Comparison of ENCODE assay signal across 27 mouse cellular contexts in genomic region chr3:46034068-46034467, GRCm38 (mm10).
DNase-seq lines count a peak whose midpoint lies in the region; ATAC-seq and TF ChIP-seq lines count a peak whose summit lies in the region.
"Had no signal": no experiment of that assay in that cellular context is flagged by ENCODE, and none has a peak within 500 bp of the region (broad histone marks: within the 10 kb centered on the region; RNA-seq: fewer than 3 reads in every experiment).

No protein-coding gene starts in this region.

- peak; percentile 27 for DNase-seq in forebrain, embryonic 14.5 days (ENCODE audit: low spot score)
- DNase-seq in forebrain, postnatal 0 days: peak; percentile 7
- DNase-seq in layer of hippocampus, adult 9-10 months (ENCODE audit: low spot score): peak; percentile 12
- DNase-seq in layer of hippocampus, adult 8-10 months (ENCODE audit: low spot score in 2 of 2): no peak
- DNase-seq in spleen, postnatal 36 days (ENCODE audit: low spot score in 2 of 2): no peak
- DNase-seq: adrenal gland, adult 2 months; adrenal gland, postnatal 10 days; adrenal gland, postnatal 25 days; B cell, adult 2 months; cerebellum, adult 11 months; cerebellum, adult 18-20 months; cerebellum, adult 8-10 months; cerebellum, adult 9-11 months; cerebellum, postnatal 14 days; cerebellum, postnatal 36 days; embryo, embryonic 11 days had no signal

- no peak for TF ChIP-seq CTCF in forebrain, postnatal 0 days (IDR thresholded peaks at IDR 0.05; ENCODE audit: low read depth)

- H3K4me2 ChIP-seq in forebrain, embryonic 14.5 days (ENCODE audit: low read length): no peak overlapping the region
- no peak overlapping the region for H3K4me2 ChIP-seq in forebrain, embryonic 12.5 days
- no peak overlapping the region for H3K4me2 ChIP-seq in forebrain, postnatal 0 days (ENCODE audit: low read depth)
- H3K4me2 ChIP-seq in forebrain, embryonic 13.5 days: no peak overlapping the region
- H3K4me2 ChIP-seq: embryonic facial prominence, embryonic 13.5 days; embryonic facial prominence, embryonic 15.5 days had no signal

- WGBS in forebrain, embryonic 14.5 days: 68% methylated on average over 2 of the region's 2 CpGs
- WGBS in forebrain, embryonic 12.5 days: 78% methylated on average over 2 of the region's 2 CpGs
- WGBS in forebrain, postnatal 0 days: 50% methylated on average over 2 of the region's 2 CpGs
- 73% methylated on average over 2 of the region's 2 CpGs for WGBS in forebrain, embryonic 13.5 days

- ATAC-seq in forebrain, embryonic 14.5 days: no peak
- no peak for ATAC-seq in forebrain, embryonic 12.5 days (ENCODE audit: low FRiP score)
- ATAC-seq in forebrain, postnatal 0 days: no peak
- no peak for ATAC-seq in forebrain, embryonic 13.5 days
- ATAC-seq: activated CD4-positive, CD25-positive, alpha-beta regulatory T cell, adult 4 months; CD4-positive, CD25-positive, alpha-beta regulatory T cell, adult 4 months; Patski had no signal

- H3K27me3 ChIP-seq in forebrain, embryonic 14.5 days (replicated peaks; ENCODE audit: control insufficient read depth, insufficient read depth, low read length): no peaks in the 10 kb centered on the region
- no peaks in the 10 kb centered on the region for H3K27me3 ChIP-seq in forebrain, embryonic 12.5 days
- no peaks in the 10 kb centered on the region for H3K27me3 ChIP-seq in forebrain, postnatal 0 days (ENCODE audit: insufficient read depth, low read length)
- no peaks in the 10 kb centered on the region for H3K27me3 ChIP-seq in forebrain, embryonic 13.5 days
- H3K27me3 ChIP-seq: CH12.LX; embryonic facial prominence, embryonic 13.5 days; embryonic facial prominence, embryonic 15.5 days; Patski had no signal

- H3K9me3 ChIP-seq in forebrain, embryonic 14.5 days (replicated peaks; ENCODE audit: control insufficient read depth, low read length): no peaks in the 10 kb centered on the region
- H3K9me3 ChIP-seq in forebrain, embryonic 12.5 days: no peaks in the 10 kb centered on the region
- no peaks in the 10 kb centered on the region for H3K9me3 ChIP-seq in forebrain, postnatal 0 days (ENCODE audit: low read length)
- H3K9me3 ChIP-seq in forebrain, embryonic 13.5 days (replicated peaks): no peaks in the 10 kb centered on the region
- H3K9me3 ChIP-seq: embryonic facial prominence, embryonic 13.5 days; embryonic facial prominence, embryonic 15.5 days; forebrain, embryonic 10.5 days; G1E had no signal

- no peaks in the 10 kb centered on the region for H3K4me1 ChIP-seq in forebrain, embryonic 14.5 days (ENCODE audit: control insufficient read depth, insufficient read depth, low read length)
- H3K4me1 ChIP-seq in forebrain, embryonic 12.5 days: no peaks in the 10 kb centered on the region
- H3K4me1 ChIP-seq in forebrain, postnatal 0 days (ENCODE audit: insufficient read depth): no peaks in the 10 kb centered on the region
- H3K4me1 ChIP-seq in forebrain, embryonic 13.5 days: no peaks in the 10 kb centered on the region
- H3K4me1 ChIP-seq: embryonic facial prominence, embryonic 13.5 days; embryonic facial prominence, embryonic 15.5 days; forebrain, embryonic 10.5 days had no signal

- H3K4me3 ChIP-seq in forebrain, embryonic 14.5 days (ENCODE audit: low read depth, low read length): no peak overlapping the region
- H3K4me3 ChIP-seq in forebrain, embryonic 12.5 days (replicated peaks): no peak overlapping the region
- H3K4me3 ChIP-seq in forebrain, postnatal 0 days (ENCODE audit: low read depth, low read length): no peak overlapping the region
- H3K4me3 ChIP-seq in forebrain, embryonic 13.5 days: no peak overlapping the region
- H3K4me3 ChIP-seq: embryonic facial prominence, embryonic 13.5 days; embryonic facial prominence, embryonic 15.5 days; erythroblast, embryonic 14.5 days; forebrain, embryonic 10.5 days had no signal

- no peak overlapping the region for H3K27ac ChIP-seq in forebrain, embryonic 14.5 days (ENCODE audit: low read depth, low read length)
- H3K27ac ChIP-seq in forebrain, embryonic 12.5 days: no peak overlapping the region
- H3K27ac ChIP-seq in forebrain, postnatal 0 days (ENCODE audit: low read depth, low read length): no peak overlapping the region
- H3K27ac ChIP-seq in forebrain, embryonic 13.5 days: no peak overlapping the region
- H3K27ac ChIP-seq: embryonic facial prominence, embryonic 13.5 days; embryonic facial prominence, embryonic 15.5 days; forebrain, embryonic 10.5 days had no signal

- H3K36me3 ChIP-seq in forebrain, embryonic 14.5 days (ENCODE audit: control insufficient read depth, insufficient read depth, low read length): no peaks in the 10 kb centered on the region
- no peaks in the 10 kb centered on the region for H3K36me3 ChIP-seq in forebrain, embryonic 12.5 days (replicated peaks)
- no peaks in the 10 kb centered on the region for H3K36me3 ChIP-seq in forebrain, postnatal 0 days (ENCODE audit: insufficient read depth)
- H3K36me3 ChIP-seq in forebrain, embryonic 13.5 days (ENCODE audit: poor library complexity, severe bottlenecking): no peaks in the 10 kb centered on the region
- H3K36me3 ChIP-seq: embryonic facial prominence, embryonic 13.5 days; embryonic facial prominence, embryonic 15.5 days; forebrain, embryonic 10.5 days; G1E had no signal

- H3K9ac ChIP-seq in forebrain, embryonic 14.5 days (ENCODE audit: low read length): no peak overlapping the region
- no peak overlapping the region for H3K9ac ChIP-seq in forebrain, embryonic 12.5 days
- H3K9ac ChIP-seq in forebrain, postnatal 0 days: no peak overlapping the region
- no peak overlapping the region for H3K9ac ChIP-seq in forebrain, embryonic 13.5 days
- H3K9ac ChIP-seq: embryonic facial prominence, embryonic 13.5 days; embryonic facial prominence, embryonic 15.5 days had no signal

Comparison
In these comparisons a context has a peak if more than half of its experiments do, and no peak if none do; other contexts are left out.
1. DNase-seq: peak in forebrain, embryonic 14.5 days (single experiment), forebrain, postnatal 0 days (single experiment) and layer of hippocampus, adult 9-10 months (single experiment); none in layer of hippocampus, adult 8-10 months (0 of 2) and spleen, postnatal 36 days (0 of 2).